Mouse (Mus musculus) heart, embryonic 13.5 days (tissue): ENCODE data around the gene Dab2. TPM values are rescaled to one million over a fixed set of nuclear protein-coding genes. Genes with fewer than 3 reads are reported as not detected.

Source experiments
- ATAC-seq: fragments of 200-750 bp; cut with Nextera tagmentation; 2 replicates; pipeline ENCODE4 v1.8.0; 2017; ENCODE audit warnings: moderate TSS enrichment; ENCODE audit not compliant: insufficient number of reproducible peaks, low FRiP score, low TSS enrichment; ENCODE audit errors: extremely low read depth
- H3K27ac ChIP-seq: fragments of 300-500 bp; sonication (generic); replicated peaks from 2 replicates; pipeline ENCODE4 v1.5.1; 2015; ENCODE audit warnings: moderate library complexity, mild to moderate bottlenecking, inconsistent platforms
- H3K27me3 ChIP-seq: fragments of 300-500 bp; sonication (generic); replicated peaks from 2 replicates; pipeline ENCODE4 v1.6.1; 2015; ENCODE audit warnings: mild to moderate bottlenecking, inconsistent platforms
- H3K36me3 ChIP-seq: fragments of 300-500 bp; sonication (generic); 2 replicates; pipeline ENCODE4 v1.6.1; 2015; ENCODE audit warnings: mild to moderate bottlenecking, inconsistent platforms
- H3K4me1 ChIP-seq: fragments of 300-500 bp; sonication (generic); 2 replicates; pipeline ENCODE4 v1.6.1; 2015; ENCODE audit warnings: inconsistent platforms
- H3K4me2 ChIP-seq: fragments of 300-500 bp; sonication (generic); 2 replicates; pipeline ENCODE4 v1.6.1; 2015; ENCODE audit warnings: inconsistent platforms, mild to moderate bottlenecking, moderate library complexity
- H3K4me3 ChIP-seq: fragments of 300-500 bp; sonication (generic); 2 replicates; pipeline ENCODE4 v1.5.1; 2015; ENCODE audit warnings: moderate library complexity, mild to moderate bottlenecking, inconsistent platforms
- H3K9ac ChIP-seq: fragments of 300-500 bp; sonication (generic); 2 replicates; pipeline ENCODE4 v1.6.1; 2015; ENCODE audit warnings: inconsistent platforms, mild to moderate bottlenecking, moderate library complexity
- H3K9me3 ChIP-seq: fragments of 300-500 bp; sonication (generic); 2 replicates; pipeline ENCODE4 v1.6.1; 2016; ENCODE audit warnings: inconsistent platforms
- WGBS: fragments of 180-500 bp; shearing (Covaris S2); methylation state at CpG from one replicate; pipeline ENCODE4 v1.1.7; 2015; ENCODE audit warnings: mixed read lengths; 5-methylcytosine and 5-hydroxymethylcytosine counted together
- polyA plus RNA-seq: library from polyadenylated mRNA; unstranded; fragments of >200 nt; fragmentation: Nextera tagmentation; extraction: Ambion mirVana; gene quantifications from 2 replicates; pipeline ENCODE4 v1.2.1, GENCODE M21; 2015

Dab2 gene
- polyA plus RNA-seq, 1 experiment from 2014 or later: 36.5 TPM

GRCm38 (mm10) chr15:6393624-6394023 is 94.0 kb downstream of the Dab2 start:
- no peaks in the 10 kb centered on the region for H3K27me3 ChIP-seq
- WGBS: 77% methylated on average over 4 of the region's 4 CpGs
- H3K9me3 ChIP-seq: no peaks in the 10 kb centered on the region
- no peak overlapping the region for H3K27ac ChIP-seq
- H3K36me3 ChIP-seq: peaks cover 28% of the 10 kb centered on the region
- no peak overlapping the region for H3K9ac ChIP-seq
- no peak for ATAC-seq
- H3K4me3 ChIP-seq: no peak overlapping the region
- no peak overlapping the region for H3K4me2 ChIP-seq
- H3K4me1 ChIP-seq: peaks cover 28% of the 10 kb centered on the region

GRCm38 (mm10) chr15:6398211-6398610 is 98.6 kb downstream of the Dab2 start:
- Histone ChIP-seq H3K9ac (no peak overlapping the region), H3K36me3 (peaks cover 15% of the 10 kb centered on the region), H3K27me3 (no peaks in the 10 kb centered on the region), H3K4me3 (no peak overlapping the region), H3K9me3 (no peaks in the 10 kb centered on the region), H3K27ac (no peak overlapping the region), H3K4me1 (no peaks in the 10 kb centered on the region), H3K4me2 (no peak overlapping the region)
- no peak for ATAC-seq
- WGBS: 82% methylated on average over 4 of the region's 4 CpGs

- WGBS: 85% methylated on average over 6 of the region's 6 CpGs
- H3K9ac ChIP-seq: no peak overlapping the region
- H3K4me1 ChIP-seq: no peaks in the 10 kb centered on the region
- peaks cover 13% of the 10 kb centered on the region; the same call in 1 of the 2 replicates for H3K36me3 ChIP-seq
- no peak overlapping the region for H3K4me3 ChIP-seq
- no peak overlapping the region for H3K27ac ChIP-seq
- H3K4me2 ChIP-seq: no peak overlapping the region
- no peaks in the 10 kb centered on the region for H3K9me3 ChIP-seq
- no peak for ATAC-seq
- no peaks in the 10 kb centered on the region for H3K27me3 ChIP-seq
These were observed 99.3 kb downstream of the Dab2 start for GRCm38 (mm10) chr15:6398881-6399280.

GRCm38 (mm10) chr15:6400115-6400514 is 100.5 kb downstream of the Dab2 start:
- Histone ChIP-seq H3K4me1 (no peaks in the 10 kb centered on the region), H3K9ac (no peak overlapping the region), H3K36me3 (peaks cover 9% of the 10 kb centered on the region; the same call in 1 of the 2 replicates), H3K9me3 (no peaks in the 10 kb centered on the region), H3K4me2 (no peak overlapping the region), H3K27me3 (no peaks in the 10 kb centered on the region), H3K4me3 (no peak overlapping the region), H3K27ac (no peak overlapping the region)
- no peak for ATAC-seq
- WGBS: 52% methylated on average over 8 of the region's 8 CpGs

- H3K36me3 ChIP-seq: no peaks in the 10 kb centered on the region; the same call in 1 of the 2 replicates
- no peaks in the 10 kb centered on the region for H3K9me3 ChIP-seq
- H3K4me2 ChIP-seq: no peak overlapping the region
- 62% methylated on average over 2 of the region's 2 CpGs for WGBS
- H3K9ac ChIP-seq: no peak overlapping the region
- no peaks in the 10 kb centered on the region for H3K27me3 ChIP-seq
- ATAC-seq: no peak
- no peak overlapping the region for H3K4me3 ChIP-seq
- no peaks in the 10 kb centered on the region for H3K4me1 ChIP-seq
- no peak overlapping the region for H3K27ac ChIP-seq
These were observed 102.8 kb downstream of the Dab2 start for GRCm38 (mm10) chr15:6402433-6402832.

GRCm38 (mm10) chr15:6404172-6404571 is 104.6 kb downstream of the Dab2 start:
- Histone ChIP-seq H3K9ac (no peak overlapping the region), H3K4me3 (no peak overlapping the region), H3K27me3 (no peaks in the 10 kb centered on the region), H3K36me3 (no peaks in the 10 kb centered on the region; the same call in 1 of the 2 replicates), H3K9me3 (no peaks in the 10 kb centered on the region), H3K4me2 (no peak overlapping the region), H3K27ac (no peak overlapping the region), H3K4me1 (no peaks in the 10 kb centered on the region)
- ATAC-seq: no peak
- WGBS: 84% methylated on average over 5 of the region's 5 CpGs

- Histone ChIP-seq H3K27me3 (no peaks in the 10 kb centered on the region), H3K4me1 (peaks cover 4% of the 10 kb centered on the region; the same call in 1 of the 2 replicates), H3K9me3 (no peaks in the 10 kb centered on the region), H3K36me3 (no peaks in the 10 kb centered on the region; the same call in 1 of the 2 replicates), H3K27ac (no peak overlapping the region), H3K4me2 (no peak overlapping the region), H3K9ac (no peak overlapping the region), H3K4me3 (no peak overlapping the region)
- no peak for ATAC-seq
- 74% methylated on average over 6 of the region's 6 CpGs for WGBS
These were observed 107.2 kb downstream of the Dab2 start for GRCm38 (mm10) chr15:6406771-6407170.

GRCm38 (mm10) chr15:6409031-6409430 is 109.4 kb downstream of the Dab2 start:
- Histone ChIP-seq H3K4me3 (no peak overlapping the region), H3K27ac (no peak overlapping the region), H3K27me3 (no peaks in the 10 kb centered on the region), H3K4me2 (no peak overlapping the region), H3K4me1 (peaks cover 9% of the 10 kb centered on the region), H3K9me3 (no peaks in the 10 kb centered on the region), H3K36me3 (no peaks in the 10 kb centered on the region; the same call in 1 of the 2 replicates), H3K9ac (no peak overlapping the region)
- ATAC-seq: no peak
- 79% methylated on average over 8 of the region's 8 CpGs for WGBS

GRCm38 (mm10) chr15:6410161-6410560 is 110.6 kb downstream of the Dab2 start:
- peaks cover 4% of the 10 kb centered on the region; the same call in 1 of the 2 replicates for H3K36me3 ChIP-seq

GRCm38 (mm10) chr15:6411334-6411733 is 111.7 kb downstream of the Dab2 start:
- 68% methylated on average over 6 of the region's 6 CpGs for WGBS
- H3K9me3 ChIP-seq: no peaks in the 10 kb centered on the region
- H3K4me1 ChIP-seq: peaks cover 9% of the 10 kb centered on the region
- H3K27me3 ChIP-seq: no peaks in the 10 kb centered on the region
- no peak for ATAC-seq
- no peak overlapping the region for H3K27ac ChIP-seq
- no peak overlapping the region for H3K4me2 ChIP-seq
- H3K36me3 ChIP-seq: peaks cover 4% of the 10 kb centered on the region; the same call in 1 of the 2 replicates
- H3K4me3 ChIP-seq: no peak overlapping the region
- H3K9ac ChIP-seq: no peak overlapping the region

More at GRCm38 (mm10) chr15:6410161-6410560, 110.6 kb downstream of the Dab2 start:
- no peak overlapping the region for H3K4me3 ChIP-seq
- H3K9me3 ChIP-seq: no peaks in the 10 kb centered on the region
- no peak overlapping the region for H3K9ac ChIP-seq
- no peak overlapping the region for H3K27ac ChIP-seq
- H3K4me2 ChIP-seq: no peak overlapping the region
- 75% methylated on average over 3 of the region's 3 CpGs for WGBS
- no peak for ATAC-seq
- H3K27me3 ChIP-seq: no peaks in the 10 kb centered on the region
- peaks cover 9% of the 10 kb centered on the region for H3K4me1 ChIP-seq

GRCm38 (mm10) chr15:6415317-6415716 is 115.7 kb downstream of the Dab2 start:
- Histone ChIP-seq H3K4me3 (no peak overlapping the region), H3K9ac (no peak overlapping the region), H3K4me1 (peaks cover 9% of the 10 kb centered on the region), H3K27me3 (no peaks in the 10 kb centered on the region), H3K27ac (no peak overlapping the region), H3K4me2 (no peak overlapping the region), H3K9me3 (no peaks in the 10 kb centered on the region), H3K36me3 (peaks cover 35% of the 10 kb centered on the region)
- 78% methylated on average over 5 of the region's 5 CpGs for WGBS
- ATAC-seq: no peak

GRCm38 (mm10) chr15:6431777-6432176 is 132.2 kb downstream of the Dab2 start:
- Histone ChIP-seq H3K9ac (no peak overlapping the region), H3K27ac (no peak overlapping the region), H3K9me3 (no peaks in the 10 kb centered on the region), H3K4me1 (no peaks in the 10 kb centered on the region), H3K27me3 (no peaks in the 10 kb centered on the region), H3K4me3 (no peak overlapping the region), H3K4me2 (no peak overlapping the region), H3K36me3 (peaks cover 78% of the 10 kb centered on the region)
- 76% methylated on average over 7 of the region's 7 CpGs for WGBS
- ATAC-seq: no peak
